Mouse (Mus musculus): ENCODE results near the gene Depdc1b.

Depdc1b gene

DNA sequence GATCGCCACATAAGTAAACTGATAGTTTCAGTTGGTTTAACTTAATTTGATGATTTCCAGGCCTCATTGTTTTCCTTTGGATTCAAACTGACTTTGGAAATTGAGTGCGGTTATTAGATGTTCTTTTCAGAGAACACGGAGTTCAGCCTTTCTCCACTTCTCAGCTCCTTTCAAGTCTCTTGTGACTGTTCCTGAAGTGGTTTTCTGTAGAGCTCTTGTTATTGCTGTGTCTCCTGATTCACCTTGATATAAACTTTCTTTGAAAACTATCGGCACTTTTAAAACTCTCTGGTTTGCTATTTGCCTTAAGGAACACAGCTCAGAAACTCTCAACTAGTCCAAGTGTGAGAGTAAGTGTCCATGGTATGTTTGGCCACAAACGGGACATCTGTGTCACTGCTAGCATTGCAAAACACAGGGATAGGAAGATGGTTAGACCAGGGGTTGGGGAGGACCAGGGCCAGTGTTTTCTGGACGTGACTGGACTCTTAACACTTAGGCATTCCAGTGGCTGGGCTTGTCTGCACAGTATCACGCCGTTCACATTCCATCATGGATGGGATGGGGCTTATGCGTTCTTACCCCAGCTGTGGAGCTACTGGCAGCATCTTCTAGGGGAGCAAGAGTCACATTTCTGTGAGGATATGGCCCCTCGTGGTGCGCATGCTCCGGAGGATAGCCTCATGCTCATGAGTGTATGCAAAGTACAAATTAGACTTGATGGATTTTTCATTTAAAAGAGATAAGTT, 38.8 kb downstream of the Depdc1b start:
- no peak for DNase-seq (ENCODE audit: extremely low spot score)

DNA sequence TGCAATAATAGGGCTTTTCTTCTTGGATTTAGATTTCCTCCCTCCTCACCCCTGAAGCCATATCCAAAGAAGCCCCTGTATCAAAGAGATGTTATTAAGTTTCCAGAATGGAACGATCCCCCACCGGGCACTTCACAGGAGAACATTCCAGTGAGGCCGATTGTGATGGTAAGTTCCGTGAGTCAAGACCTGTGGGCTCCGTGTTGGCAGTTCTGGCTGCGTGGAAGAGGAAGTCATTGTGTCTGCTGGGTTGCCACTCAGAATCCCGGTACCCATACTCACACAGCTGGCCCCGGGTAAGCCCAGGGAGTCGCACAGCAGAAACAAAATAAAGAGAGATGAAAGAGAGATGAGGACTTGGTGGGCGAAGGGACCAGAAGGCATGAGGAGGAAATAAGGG, 41.2 kb downstream of the Depdc1b start:
- no peak for DNase-seq (ENCODE audit: extremely low spot score)

DNA sequence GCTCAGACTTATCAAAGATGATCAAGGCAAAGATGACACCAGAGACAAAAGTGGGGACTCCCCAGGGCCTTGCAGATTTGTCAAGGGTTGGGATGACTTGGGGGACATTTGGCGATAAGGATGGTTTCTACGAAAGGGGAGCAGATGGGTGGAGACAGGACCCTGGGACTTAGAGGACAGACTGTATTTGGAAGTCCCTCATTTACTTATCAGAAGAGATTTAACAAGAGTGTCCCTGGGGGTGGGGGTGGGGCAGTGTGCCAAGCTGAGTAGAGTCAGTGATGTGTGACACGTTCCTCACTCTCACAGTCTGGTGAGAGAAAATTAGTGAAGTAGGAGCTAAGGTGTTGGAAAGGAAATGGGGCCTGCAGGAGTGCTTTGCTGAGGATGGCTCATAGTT, 42.1 kb downstream of the Depdc1b start:
- DNase-seq (ENCODE audit: extremely low spot score): no peak

DNA sequence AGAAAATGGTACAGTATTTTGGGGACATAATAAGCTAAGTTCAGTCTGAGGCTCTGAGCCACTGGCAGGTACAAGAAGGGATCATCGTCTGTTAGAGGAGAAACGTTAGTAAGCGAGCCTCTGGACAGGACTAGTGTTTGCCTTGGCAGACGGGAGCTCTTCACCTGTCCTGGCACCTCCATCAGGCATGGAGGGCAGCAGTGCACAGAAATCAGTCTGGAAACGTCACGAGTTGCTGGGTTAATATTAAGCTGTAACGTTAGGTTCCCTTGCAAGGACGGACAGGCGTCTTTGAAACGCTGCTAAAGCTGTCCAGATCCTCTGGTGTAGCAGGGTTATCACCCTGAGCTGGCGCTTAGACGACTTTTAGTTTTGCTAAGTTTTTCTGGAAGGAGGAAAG, 51.4 kb downstream of the Depdc1b start:
- no peak for DNase-seq (ENCODE audit: extremely low spot score)

DNA sequence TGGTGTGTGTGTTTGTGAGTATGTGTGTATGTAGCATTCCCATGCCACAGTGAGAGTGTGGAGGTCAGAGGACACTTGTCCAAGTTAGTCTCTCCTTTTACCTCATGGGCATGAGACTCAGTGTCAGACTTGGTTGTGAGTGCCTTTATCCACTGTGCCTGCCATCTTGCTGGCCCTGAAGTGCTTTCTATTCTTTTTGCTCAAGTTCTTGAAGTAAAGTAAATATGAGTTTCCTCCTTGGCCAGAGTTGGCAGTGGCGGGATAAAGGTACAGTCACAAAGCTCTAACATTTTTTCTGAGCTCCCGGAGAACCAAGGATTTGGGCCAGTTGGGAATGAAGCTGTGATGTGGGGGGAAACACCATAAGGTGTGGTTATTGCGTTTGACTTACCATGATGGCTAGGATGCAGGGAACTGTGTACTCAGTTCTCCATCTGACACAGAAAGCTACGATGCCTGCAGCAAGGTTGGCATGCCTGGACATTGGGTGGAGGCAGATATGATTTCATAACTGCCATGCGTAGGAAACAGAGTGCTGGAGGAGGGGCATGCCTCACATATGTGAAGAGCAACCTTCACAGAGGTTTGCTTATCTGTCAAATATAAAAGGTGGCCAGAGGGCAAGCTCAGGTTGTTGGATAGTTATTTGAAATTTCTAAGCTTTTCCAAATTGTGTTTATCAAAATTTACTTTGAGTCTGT, 54.3 kb downstream of the Depdc1b start:
- DNase-seq (ENCODE audit: extremely low spot score): no peak

DNA sequence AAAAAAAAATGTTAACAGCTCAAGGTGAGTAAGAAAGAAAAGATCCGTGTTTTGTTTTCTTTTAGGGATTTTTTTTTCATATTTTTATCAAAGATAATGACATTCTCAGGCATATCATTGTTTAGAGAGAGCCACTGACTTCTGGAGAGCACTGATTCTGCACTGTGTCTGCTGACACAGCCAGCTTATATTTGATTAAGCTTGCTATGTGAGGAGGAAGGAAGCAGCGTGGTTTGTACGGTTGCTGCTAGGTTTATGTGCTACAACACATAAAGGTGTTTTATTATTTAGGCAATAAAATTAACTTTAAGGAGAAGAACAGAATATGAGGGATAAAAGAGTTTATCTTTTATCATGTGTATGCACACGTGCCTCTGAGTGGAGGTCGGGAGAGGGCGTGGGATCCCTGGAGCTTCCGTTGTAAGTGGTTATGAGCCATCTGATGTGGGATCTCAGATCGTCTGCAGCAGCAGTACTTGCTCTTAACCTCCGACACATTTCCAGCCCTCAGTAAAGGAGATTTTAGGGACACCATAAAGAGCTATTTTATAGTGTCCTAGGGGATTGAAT, 55.3 kb downstream of the Depdc1b start:
- DNase-seq (ENCODE audit: extremely low spot score): no peak

DNA sequence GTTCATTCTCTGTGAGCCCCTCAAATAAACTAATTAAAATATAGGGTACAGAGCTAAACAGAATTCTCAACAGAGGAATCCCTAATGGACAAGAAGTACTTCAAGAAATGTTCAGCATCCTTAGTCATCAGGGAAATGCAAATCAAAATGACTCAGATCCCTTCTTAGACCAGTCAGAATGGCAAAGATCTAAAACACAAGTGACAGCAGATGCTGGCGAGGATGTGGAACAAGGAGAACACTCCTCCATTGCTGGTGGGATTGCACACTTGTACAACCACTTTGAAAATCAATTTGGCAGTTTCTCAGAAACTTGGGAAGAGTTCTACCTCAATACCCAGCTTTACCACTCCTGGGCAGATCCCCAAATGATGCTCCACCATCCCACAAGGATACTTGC, 57.1 kb downstream of the Depdc1b start:
- DNase-seq (ENCODE audit: extremely low spot score): no peak

DNA sequence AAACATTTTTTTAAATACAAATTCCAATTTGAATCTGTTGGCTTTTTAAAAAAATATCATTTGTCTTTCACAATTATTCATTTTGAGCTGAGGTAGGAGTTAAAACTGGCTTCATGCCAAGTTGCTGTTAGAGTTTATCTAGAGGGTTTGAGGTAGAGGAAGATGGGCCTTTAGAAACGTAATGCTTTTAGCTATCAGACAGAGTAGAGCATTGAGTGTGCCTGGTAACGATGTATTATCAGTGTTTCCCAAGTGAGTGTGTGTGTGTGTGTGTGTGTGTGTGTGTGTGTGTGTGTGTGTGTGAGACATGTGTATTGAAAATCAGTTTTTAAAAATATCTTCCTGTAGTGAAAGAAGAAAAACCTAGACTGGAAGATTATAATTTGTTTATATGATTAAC, 60.5 kb downstream of the Depdc1b start:
- DNase-seq (ENCODE audit: extremely low spot score): no peak

DNA sequence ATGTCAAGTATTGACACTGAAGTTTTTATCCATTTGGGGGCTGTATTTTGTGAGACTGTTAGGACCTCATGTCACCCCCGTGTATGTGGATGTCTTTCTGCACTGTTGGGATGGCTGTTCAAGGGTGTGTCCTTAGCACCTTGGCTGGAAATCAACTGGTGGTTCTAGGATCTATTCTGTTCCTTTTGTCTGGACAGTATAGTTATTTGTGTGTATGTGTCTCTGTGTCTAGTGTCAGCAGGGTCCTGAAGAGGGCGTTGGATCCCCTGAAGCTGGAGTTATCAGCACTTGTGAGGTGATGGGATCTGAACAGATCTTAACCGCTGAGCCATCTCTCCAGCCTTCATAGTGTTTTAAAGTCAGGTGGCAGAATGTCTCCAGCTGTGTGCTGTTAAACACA, 65.0 kb downstream of the Depdc1b start:
- no peak for DNase-seq (ENCODE audit: extremely low spot score)

DNA sequence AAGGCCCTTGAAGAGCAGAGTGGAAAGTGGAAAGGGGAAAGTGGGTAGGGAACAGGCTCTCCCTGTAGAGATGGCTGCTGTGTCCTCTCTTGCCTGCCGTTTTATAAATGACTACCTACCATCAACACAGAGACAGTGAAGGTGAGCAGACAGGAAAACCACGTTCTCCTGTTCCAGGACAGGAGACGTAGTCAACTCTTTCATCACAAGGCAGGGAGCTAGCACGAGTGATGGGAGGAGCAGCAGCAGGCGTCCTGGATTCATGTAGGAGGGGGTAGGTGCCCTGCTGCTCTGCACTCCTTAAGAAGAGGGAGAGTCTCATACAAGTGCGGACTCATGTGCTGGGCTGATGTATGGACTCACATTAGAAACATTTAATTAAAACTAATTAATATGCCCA, 66.9 kb downstream of the Depdc1b start:
- no peak for DNase-seq (ENCODE audit: extremely low spot score)

DNA sequence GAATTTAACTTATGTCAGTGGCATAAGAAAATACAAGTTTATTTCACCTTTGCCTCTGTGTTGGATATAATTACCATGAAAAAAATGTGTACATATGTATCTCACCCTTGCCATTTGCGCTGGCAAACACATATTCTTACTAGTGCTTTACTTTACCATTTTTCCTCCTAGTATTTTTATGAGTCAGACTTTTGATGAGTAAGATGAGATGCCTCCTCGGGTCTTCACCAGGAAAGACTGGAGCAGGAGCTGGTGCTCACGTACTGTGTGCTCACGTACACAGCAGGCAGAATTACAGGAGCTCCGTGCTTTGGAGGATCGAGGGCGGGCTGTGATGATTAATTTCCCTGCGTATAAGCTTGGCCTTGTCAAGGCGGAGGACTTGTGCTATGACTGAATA, 69.9 kb downstream of the Depdc1b start:
- DNase-seq (ENCODE audit: extremely low spot score): no peak

DNA sequence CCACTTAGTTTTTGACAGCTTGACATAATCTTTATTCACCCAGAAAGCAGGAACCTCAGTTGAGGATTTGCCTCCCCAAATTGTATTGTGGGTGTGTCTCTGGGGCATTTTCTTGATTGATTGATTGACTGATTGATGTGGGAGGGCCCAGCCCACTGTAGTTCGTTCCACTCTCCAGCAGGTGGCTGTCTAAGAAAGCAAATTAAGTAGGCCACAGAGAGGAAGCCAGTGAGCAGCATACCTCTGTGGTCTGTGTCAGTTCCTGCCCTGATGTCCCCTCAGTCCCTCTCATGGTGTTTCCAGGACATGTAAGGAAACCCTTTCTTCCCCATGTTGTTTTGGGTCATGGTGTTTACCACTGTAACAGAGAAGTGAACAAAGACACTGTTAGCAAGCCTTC, 74.4 kb downstream of the Depdc1b start:
- peak; percentile 34 for DNase-seq (ENCODE audit: extremely low spot score)

DNA sequence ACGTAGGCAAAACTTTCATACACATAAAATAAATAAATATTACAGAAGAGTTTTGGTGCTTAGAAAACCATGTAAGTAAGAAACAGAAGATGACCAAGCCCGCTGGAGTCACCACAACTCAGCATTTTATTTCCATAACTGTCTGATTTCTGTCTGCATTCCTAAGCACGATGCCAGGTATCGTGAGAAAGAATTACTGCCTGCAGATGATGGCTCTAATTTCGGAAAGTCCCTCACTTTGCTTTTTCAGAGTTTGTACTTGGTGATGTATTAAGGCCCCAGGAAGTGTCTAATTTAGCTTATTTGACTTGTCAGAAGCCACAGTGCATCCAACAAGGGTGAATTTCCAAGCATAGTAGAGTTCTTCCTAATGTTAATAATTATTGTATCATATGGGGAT, 87.1 kb downstream of the Depdc1b start:
- no peak for DNase-seq (ENCODE audit: extremely low spot score)

DNA sequence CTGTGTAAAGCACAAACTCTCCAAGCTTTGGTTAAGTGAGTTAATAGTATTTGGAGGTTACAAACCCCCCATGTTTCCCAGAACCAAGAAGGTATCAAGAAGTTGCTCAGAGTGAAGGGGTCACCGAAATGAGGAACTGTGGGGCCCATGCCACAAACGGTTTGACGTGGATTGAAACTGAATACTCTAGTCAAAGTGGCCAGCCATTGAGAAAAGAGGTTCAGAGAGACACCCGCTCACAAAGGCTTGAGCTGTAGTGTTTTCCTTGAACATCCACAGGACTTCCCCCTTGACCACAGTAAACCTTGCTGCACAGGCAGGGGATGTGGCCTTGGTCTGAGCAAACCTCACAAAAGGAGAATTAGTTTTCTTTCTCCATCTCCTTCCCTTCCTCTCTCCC, 88.2 kb downstream of the Depdc1b start:
- no peak for DNase-seq (ENCODE audit: extremely low spot score)

DNA sequence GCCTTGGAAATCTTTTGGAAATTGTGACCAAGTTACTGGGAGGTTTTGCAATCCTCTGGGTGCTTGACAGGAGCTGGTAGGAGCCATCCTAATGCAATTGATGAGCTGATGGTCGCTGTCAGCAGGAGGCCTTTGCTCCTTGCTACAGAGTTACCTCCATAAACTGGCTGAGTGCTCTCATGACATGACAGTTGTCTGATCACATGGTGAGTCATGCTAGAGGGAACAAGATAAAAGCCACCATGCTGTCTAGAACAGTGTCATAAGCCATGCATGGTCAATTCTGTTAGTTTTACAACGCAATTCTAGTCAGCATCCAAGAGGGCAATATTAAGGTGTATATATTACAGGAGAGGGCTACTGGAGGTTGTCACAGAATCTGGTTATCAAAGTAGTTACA, 99.3 kb downstream of the Depdc1b start:
- DNase-seq (ENCODE audit: extremely low spot score): no peak

DNA sequence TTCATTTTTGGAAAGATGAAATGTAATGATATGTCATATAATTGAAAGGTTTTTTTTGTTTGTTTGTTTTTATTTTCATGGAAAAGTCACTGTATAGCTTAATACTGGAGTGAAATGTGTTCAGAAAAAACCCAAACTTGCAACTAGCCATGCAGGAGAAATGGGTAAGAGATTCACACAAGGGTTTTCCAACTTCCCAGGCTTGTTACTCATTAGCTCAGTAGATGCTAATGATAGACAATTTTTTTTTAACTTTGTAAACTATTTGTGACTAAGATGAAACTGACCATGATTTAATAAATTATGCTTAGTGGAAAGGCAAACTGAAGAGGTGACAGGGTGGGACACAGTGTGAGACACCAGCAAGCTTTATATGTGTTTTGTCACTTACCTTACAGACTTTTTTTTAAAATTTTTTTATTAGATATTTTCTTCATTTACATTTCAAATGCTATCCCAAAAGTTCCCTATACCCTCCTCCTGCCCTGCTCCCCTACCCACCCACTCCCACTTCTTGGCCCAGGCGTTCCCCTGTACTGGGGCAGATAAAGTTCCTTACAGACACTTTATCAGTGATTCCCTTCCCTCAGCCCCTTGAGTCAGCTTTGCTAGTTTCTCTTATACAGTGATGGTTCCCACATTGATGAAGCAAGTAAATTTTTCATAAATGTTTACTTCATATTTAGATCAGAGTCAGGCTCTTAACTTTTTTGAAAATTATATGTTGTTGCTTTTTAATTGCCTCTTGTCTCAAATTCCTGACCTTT, 102.8 kb downstream of the Depdc1b start:
- DNase-seq (ENCODE audit: extremely low spot score): no peak

DNA sequence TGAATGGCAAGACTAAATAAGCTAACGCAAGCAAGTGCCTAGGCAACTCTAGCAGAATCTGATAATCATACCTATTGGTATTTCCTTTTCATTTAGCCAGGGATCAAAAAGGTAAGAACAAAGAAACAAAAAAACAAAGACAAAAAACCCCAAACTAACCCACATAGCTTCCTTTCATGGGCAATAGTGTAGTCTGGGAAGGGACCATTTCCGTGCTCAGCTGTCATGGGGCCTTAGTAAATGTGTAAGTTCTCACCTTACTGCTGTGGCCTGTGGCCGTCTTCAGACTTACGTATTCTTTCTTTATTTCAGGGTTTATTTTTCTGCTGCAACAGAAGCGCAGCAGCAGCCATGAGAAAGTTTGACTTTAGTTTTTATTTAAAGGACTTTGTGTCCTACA, 110.2 kb downstream of the Depdc1b start:
- DNase-seq (ENCODE audit: extremely low spot score): no peak

DNA sequence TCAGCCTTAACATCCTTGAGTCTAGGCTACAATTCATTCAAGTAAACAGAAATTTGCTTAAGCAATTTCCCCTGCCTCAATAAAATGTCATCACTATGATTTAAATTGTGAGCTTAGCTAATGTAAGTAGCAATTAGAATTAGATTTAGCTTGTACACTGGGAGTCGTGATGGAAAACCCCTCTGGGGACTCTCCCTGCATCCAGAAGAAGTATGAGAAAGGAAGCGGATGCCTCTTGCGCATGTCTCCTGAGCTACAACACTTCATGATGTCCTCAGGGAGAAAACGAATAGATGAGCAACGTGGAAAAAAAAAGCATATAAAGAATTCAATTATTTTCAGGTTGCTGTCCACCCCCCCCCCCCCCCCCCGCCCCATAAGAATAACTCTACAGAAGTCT, 112.7 kb downstream of the Depdc1b start:
- DNase-seq (ENCODE audit: extremely low spot score): no peak

DNA sequence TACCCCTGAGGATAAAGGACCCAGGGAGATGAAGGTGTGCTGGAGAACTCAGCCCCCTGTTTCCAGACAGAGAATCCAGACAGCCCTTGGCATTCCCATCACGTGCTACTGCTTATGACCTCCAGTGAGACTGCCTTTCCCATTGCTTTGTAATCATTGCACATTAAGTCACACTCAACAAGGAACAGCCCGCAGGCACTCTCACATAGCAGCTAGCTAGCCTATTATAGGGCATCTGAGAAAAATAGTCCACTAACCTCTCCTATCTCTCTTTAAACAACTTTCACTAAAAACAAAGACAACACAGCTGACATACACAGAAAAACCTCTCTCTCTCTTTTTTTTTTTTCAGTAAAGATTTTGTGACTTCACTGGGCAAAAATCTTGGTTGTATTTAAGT, 113.5 kb downstream of the Depdc1b start:
- no peak for DNase-seq (ENCODE audit: extremely low spot score)

DNA sequence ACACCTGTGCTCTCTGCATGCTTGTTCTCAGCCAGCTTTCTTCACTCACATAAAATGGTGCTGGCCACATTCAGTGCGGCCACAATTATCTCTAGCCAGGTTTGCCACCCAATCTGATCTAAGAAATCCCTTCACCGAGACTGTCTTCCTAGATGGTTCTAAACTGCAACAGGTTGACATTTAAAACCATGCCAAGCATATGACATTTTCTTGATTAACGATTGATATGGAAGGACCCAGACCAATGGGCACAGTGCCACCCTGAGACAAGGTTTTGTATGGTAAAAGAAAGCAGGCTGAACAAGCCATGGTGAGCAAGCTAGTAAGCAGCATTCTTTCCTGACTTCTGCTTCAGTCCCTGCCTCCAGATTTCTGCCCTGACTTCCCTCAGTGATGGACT, 115.6 kb downstream of the Depdc1b start:
- DNase-seq (ENCODE audit: extremely low spot score): no peak

DNA sequence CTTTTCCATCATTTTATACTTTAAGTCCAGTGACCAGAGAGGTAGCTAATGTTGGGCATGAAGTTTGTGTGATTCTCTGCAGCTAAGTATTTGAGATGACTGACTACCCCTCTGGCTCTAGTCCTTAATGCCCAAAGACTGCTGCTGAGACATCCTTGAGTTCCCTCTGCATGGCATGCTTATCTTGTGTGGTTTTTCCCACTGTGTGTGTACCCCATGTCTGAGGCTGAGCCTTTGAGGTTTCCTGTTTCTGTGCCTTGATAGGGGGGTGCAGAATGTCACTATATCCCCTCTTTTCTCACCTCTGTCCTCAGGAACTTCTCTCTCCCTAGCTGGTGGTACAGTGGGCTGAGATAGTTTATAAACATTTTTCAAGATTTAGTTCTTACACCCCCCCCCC, 119.6 kb downstream of the Depdc1b start:
- DNase-seq (ENCODE audit: extremely low spot score): no peak

DNA sequence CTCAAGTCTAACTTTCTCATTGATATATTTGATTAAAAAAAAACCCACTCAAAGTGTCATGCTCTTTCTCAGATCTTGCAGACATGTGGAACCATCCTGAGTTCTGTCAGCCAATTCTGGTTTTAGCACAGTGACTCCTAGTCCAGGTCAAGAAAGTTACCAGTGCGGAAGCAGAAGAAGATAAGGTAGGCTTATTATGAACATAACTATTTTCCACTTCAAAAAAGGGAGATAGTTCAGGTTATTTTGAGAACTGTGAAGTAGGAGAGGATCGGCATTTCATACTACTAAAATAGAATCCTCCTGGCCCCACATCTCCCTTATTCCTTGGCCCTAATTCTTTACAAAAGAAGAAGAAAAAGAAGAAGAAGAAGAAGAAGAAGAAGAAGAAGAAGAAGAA, 121.3 kb downstream of the Depdc1b start:
- no peak for DNase-seq (ENCODE audit: extremely low spot score)

DNA sequence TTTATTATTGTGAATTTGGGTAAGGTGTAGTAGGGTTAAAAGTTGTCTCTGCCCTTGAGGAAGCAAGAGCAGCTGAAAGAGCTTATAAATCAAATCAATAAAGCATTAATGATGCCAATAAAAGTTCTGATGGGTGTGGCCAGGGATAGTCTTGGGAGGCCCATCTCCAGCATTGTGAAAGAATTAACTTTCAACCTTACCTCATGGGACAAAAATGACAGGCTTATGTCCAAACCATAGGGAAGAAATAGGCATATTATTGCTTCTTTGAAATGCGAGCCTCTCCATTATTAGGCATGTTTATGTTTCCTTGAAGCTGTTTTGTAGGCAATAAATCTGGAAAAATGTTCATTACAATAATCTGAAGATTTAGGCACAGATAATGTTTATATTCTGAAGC, 122.9 kb downstream of the Depdc1b start:
- DNase-seq (ENCODE audit: extremely low spot score): no peak
